Mouse (Mus musculus) splenic B cell, adult 2 months (primary cell): ENCODE measurements around the gene Mrpl53.

Experiments
- DNase-seq: peaks from one replicate; pipeline ENCODE4 v3.0.0-alpha.2; 2011; ENCODE audit warnings: low read depth, low spot score
- H3K27me3 ChIP-seq: 2 replicates; pipeline ENCODE4 v1.6.1; 2012; ENCODE audit warnings: mild to moderate bottlenecking, low read length, moderate library complexity, mixed read lengths; ENCODE audit not compliant: control insufficient read depth, poor library complexity, insufficient read depth, severe bottlenecking
- H3K36me3 ChIP-seq: 2 replicates; pipeline ENCODE4 v1.6.1; 2012; ENCODE audit warnings: mild to moderate bottlenecking, low read length, moderate library complexity, mixed read lengths; ENCODE audit not compliant: control insufficient read depth, poor library complexity, insufficient read depth, severe bottlenecking

Gene Mrpl53

GRCm38 (mm10) chr6:83124851-83125312 lies 16.0 kb downstream of the Mrpl53 start:
- Histone ChIP-seq H3K36me3 (no peaks in the 10 kb centered on the region), H3K27me3 (no peaks in the 10 kb centered on the region)
- DNase-seq: peak; percentile 96

- H3K27me3 ChIP-seq: no peaks in the 10 kb centered on the region
- H3K36me3 ChIP-seq: no peaks in the 10 kb centered on the region
- no peak for DNase-seq
Measured at GRCm38 (mm10) chr6:83125331-83125730, 16.5 kb downstream of the Mrpl53 start, which contains the start of gene Ino80b. Gene Ino80b (minus strand): TSS chr6:83125431.

- DNase-seq: no peak
- Histone ChIP-seq H3K36me3 (no peaks in the 10 kb centered on the region), H3K27me3 (no peaks in the 10 kb centered on the region)
Measured at GRCm38 (mm10) chr6:83127419-83127818, 18.6 kb downstream of the Mrpl53 start.

DNA sequence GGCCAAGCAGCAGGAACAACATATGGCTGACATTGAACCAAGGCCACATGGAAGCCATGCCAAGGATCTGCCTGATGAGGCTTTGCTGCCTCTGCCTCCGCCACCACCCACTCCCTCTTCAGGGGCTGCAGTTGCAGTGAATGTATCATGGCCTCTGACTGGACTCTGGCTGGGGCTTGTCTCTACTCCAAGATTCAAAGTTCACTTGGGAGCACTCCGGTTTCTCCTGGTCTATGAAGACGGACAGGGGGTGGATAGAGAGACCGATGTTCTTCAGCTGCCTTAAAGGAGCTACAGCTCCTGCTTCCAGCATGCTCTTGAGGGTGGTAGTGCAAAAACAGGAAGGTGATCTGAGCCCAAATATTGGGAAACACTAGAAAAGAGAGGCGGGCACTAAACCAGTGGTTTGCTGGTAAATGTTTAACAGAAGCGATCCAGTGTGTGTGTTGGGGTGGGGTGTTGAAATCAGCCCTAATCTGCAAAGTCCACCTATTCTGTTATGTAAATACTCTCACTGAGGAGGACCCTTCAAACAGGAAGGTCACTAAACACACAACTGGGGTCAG lies 22.7 kb downstream of the Mrpl53 start:
- no peak for DNase-seq
- H3K36me3 ChIP-seq: no peaks in the 10 kb centered on the region
- peaks cover 2% of the 10 kb centered on the region; the same call in 1 of the 2 replicates for H3K27me3 ChIP-seq

DNA sequence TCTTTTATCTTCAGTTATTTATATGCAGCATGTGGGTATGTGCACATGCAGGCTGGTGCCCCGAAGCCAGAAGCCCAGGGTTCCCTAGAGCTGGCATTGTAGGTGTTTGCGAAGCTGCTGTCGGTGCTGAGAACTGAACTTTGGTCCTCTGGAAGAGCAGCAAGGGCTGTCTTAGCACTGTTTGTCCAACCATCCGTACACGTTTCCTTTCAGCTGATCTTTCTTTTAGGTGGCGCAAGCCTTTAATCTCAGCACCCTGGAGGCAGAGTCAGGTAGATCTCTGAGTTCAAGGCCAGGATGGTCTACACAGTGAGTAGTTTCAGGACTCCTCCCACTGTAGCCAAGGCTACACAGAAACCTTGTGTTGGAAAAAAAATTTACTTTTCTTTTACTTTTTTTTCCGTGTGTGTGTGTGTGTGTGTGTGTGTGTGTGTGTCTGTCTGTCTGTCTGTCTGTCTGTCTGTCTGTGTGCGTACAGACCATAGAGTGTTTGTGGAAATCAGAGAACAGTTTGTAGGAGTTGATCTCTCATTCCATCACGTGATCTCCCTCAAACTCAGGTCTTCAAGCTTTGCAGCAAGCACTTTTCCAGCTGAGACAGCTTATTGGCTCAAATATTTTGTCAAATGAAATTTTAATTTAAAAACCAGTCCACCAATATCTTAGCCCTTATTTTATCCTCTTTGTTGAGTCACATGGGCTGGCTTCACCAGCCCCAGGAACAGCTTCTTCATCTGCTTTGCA lies 23.5 kb downstream of the Mrpl53 start:
- DNase-seq: no peak
- no peaks in the 10 kb centered on the region for H3K36me3 ChIP-seq
- H3K27me3 ChIP-seq: peaks cover 2% of the 10 kb centered on the region; the same call in 1 of the 2 replicates

DNA sequence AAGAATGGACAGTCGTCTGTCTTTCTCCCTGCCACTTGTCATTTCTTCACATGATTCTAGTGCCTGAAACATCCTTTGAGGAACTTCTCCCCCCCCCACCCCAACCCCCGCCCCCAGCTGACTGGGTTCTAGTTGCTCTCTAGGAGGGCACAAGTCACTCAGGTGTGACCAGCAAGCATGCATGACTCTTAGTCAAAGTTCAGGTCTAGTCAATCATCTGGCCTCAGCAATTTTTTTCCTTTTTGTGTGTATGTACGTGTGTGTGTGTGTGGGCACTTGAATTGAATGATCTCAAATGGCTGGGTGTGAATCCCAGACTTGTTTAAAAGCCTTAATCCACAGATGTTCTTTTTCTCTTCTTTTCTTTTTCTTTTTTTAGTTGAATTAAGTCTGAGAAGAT lies 25.4 kb downstream of the Mrpl53 start:
- H3K27me3 ChIP-seq: peaks cover 2% of the 10 kb centered on the region
- no peak for DNase-seq
- H3K36me3 ChIP-seq: no peaks in the 10 kb centered on the region

- peaks cover 2% of the 10 kb centered on the region for H3K27me3 ChIP-seq
- DNase-seq: no peak
- H3K36me3 ChIP-seq: no peaks in the 10 kb centered on the region
Measured at GRCm38 (mm10) chr6:83134951-83135513, 26.2 kb downstream of the Mrpl53 start, which contains the start of gene Rtkn. Gene Rtkn (plus strand): TSS chr6:83135463.

- Histone ChIP-seq H3K36me3 (no peaks in the 10 kb centered on the region), H3K27me3 (peaks cover 2% of the 10 kb centered on the region)
- DNase-seq: no peak
Measured at GRCm38 (mm10) chr6:83135571-83136161, 26.8 kb downstream of the Mrpl53 start.

- Histone ChIP-seq H3K27me3 (peaks cover 2% of the 10 kb centered on the region), H3K36me3 (no peaks in the 10 kb centered on the region)
- no peak for DNase-seq
Measured at GRCm38 (mm10) chr6:83136291-83136880, 27.5 kb downstream of the Mrpl53 start.

- H3K36me3 ChIP-seq: no peaks in the 10 kb centered on the region
- no peak for DNase-seq
Measured at GRCm38 (mm10) chr6:83136881-83137575, 28.2 kb downstream of the Mrpl53 start.

GRCm38 (mm10) chr6:83137576-83137950 lies 28.7 kb downstream of the Mrpl53 start:
- no peaks in the 10 kb centered on the region for H3K36me3 ChIP-seq
- no peak for DNase-seq
- peaks cover 2% of the 10 kb centered on the region for H3K27me3 ChIP-seq

More at GRCm38 (mm10) chr6:83136881-83137575, 28.2 kb downstream of the Mrpl53 start:
- H3K27me3 ChIP-seq: peaks cover 2% of the 10 kb centered on the region

GRCm38 (mm10) chr6:83138056-83138455 lies 29.2 kb downstream of the Mrpl53 start:
- Histone ChIP-seq H3K36me3 (no peaks in the 10 kb centered on the region), H3K27me3 (peaks cover 2% of the 10 kb centered on the region)
- DNase-seq: no peak

- no peak for DNase-seq
- H3K36me3 ChIP-seq: no peaks in the 10 kb centered on the region
Measured at GRCm38 (mm10) chr6:83140044-83140443, 31.2 kb downstream of the Mrpl53 start.

GRCm38 (mm10) chr6:83141636-83142035 lies 32.8 kb downstream of the Mrpl53 start:
- no peaks in the 10 kb centered on the region for H3K36me3 ChIP-seq
- no peaks in the 10 kb centered on the region; the same call in 1 of the 2 replicates for H3K27me3 ChIP-seq
- DNase-seq: no peak

More at GRCm38 (mm10) chr6:83140044-83140443, 31.2 kb downstream of the Mrpl53 start:
- peaks cover 2% of the 10 kb centered on the region for H3K27me3 ChIP-seq
